Mouse (Mus musculus): ENCODE results near the gene Lrrc4. TPM values are rescaled to one million over a fixed set of nuclear protein-coding genes. Genes with fewer than 3 reads are reported as not detected.

Gene Lrrc4
- polyA plus RNA-seq, 1 experiment from 2014 or later, result 1.0 TPM

DNA sequence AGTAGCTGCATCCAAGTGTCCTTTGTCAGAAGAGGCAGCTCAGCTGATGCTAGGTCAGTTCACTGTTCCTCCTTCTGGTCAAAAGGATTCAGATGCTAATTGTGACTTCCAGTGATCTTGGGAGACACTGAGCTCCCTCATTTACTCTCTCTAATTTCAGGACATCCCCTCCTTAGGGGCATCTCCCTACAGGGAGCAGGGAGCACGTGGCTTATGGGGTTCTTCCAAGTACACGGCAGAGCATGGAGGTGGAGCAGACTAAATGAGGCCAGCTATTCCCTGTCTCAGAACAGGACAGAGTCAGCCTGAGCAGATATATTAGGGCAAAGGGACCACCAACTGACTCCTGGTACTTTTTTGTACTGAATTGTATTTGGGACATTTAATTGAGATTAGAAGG is 28.9 kb upstream of the Lrrc4 start:
- 51% methylated on average over 2 of the region's 2 CpGs for WGBS
- Histone ChIP-seq H3K9ac (ENCODE audit: low read depth, low read length) (no peak overlapping the region), H3K4me1 (ENCODE audit: control insufficient read depth, insufficient read depth, low read length) (peaks cover 32% of the 10 kb centered on the region), H3K9me3 (ENCODE audit: control insufficient read depth, low read length) (no peaks in the 10 kb centered on the region), H3K4me2 (ENCODE audit: low read depth, low read length) (no peak overlapping the region), H3K27ac (replicated peaks; ENCODE audit: low read depth, low read length) (no peak overlapping the region), H3K27me3 (replicated peaks; ENCODE audit: control insufficient read depth, insufficient read depth, low read length) (no peaks in the 10 kb centered on the region), H3K4me3 (ENCODE audit: low read depth, low read length) (no peak overlapping the region), H3K36me3 (ENCODE audit: control insufficient read depth, insufficient read depth, low read length) (no peaks in the 10 kb centered on the region)
- ATAC-seq (ENCODE audit: low read depth) (no peak), DNase-seq (ENCODE audit: low spot score) (no peak)

DNA sequence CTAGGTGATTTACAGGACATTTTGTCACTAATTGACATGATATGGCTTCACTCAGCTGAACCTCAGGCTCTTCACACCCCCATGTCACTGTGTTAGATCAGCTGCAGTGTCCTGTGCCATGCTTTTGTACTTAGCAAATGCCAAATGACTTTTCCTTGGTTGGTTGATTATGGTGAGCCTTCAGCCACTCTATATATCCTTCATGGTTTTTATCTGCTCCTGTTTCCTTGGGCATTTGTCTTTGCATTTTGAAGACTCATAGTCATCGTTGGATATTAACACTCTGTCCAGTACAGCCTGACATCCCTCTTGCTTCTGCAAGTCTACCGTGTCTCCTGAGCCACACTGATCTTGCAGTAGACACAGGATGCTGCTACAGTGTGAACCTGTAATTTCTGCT is 27.5 kb upstream of the Lrrc4 start:
- Histone ChIP-seq H3K4me3 (ENCODE audit: low read depth, low read length) (no peak overlapping the region), H3K27ac (replicated peaks; ENCODE audit: low read depth, low read length) (no peak overlapping the region), H3K9ac (ENCODE audit: low read depth, low read length) (no peak overlapping the region), H3K27me3 (replicated peaks; ENCODE audit: control insufficient read depth, insufficient read depth, low read length) (no peaks in the 10 kb centered on the region), H3K4me2 (ENCODE audit: low read depth, low read length) (no peak overlapping the region), H3K9me3 (ENCODE audit: control insufficient read depth, low read length) (no peaks in the 10 kb centered on the region), H3K4me1 (ENCODE audit: control insufficient read depth, insufficient read depth, low read length) (peaks cover 35% of the 10 kb centered on the region), H3K36me3 (ENCODE audit: control insufficient read depth, insufficient read depth, low read length) (no peaks in the 10 kb centered on the region)
- 83% methylated on average over 2 of the region's 2 CpGs for WGBS
- DNase-seq (ENCODE audit: low spot score), result no peak
- no peak for ATAC-seq (ENCODE audit: low read depth)

DNA sequence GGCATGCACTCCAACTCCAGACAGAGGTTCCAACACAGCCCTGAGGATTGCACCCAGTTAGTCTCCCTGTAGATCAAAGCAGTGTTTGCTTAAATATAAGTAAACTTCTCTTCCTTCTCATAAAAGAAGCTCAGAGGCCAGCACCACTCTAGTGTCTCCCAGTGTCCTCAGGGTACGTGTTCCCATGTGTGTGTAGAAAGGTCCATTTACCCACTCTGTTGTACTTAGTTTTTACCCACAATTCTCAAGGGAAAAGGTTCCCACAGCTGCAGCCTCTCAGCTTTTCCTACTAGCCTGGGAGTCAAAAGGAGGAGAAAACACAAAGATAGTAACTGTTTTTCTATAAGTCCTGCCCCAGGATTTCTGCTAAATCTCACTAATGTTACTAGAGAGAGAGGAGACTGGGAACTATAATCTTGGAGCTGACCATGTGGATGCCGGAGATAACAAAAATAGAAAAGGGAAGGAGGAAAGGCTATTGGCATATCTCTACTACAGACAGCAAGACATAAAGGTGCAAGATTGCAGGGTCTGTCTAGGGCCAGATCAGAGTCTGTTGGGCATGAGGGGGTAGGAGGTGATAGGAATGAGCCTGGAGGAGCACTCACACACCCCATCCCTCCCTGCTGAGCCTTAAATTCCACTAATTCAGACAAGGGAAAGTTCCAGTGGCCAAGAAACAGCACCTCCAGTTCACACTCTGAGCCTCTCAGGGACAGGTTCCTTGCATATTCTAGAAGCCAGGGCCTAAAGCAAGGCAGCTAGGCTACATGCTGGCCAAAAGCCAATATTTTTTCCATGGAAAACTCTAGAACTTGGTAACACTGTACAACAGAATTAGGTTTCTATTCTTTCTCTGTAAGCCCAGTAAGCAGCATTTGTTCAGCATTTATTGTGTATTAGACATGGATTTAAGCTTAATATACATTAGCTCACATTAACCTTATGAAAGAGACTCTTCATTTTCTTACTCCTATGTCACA is 25.9 kb upstream of the Lrrc4 start:
- H3K4me3 ChIP-seq (ENCODE audit: low read depth, low read length), result no peak overlapping the region
- no peak overlapping the region for H3K27ac ChIP-seq (replicated peaks; ENCODE audit: low read depth, low read length)
- H3K27me3 ChIP-seq (replicated peaks; ENCODE audit: control insufficient read depth, insufficient read depth, low read length), result no peaks in the 10 kb centered on the region
- no peaks in the 10 kb centered on the region for H3K9me3 ChIP-seq (ENCODE audit: control insufficient read depth, low read length)
- H3K4me2 ChIP-seq (ENCODE audit: low read depth, low read length), result no peak overlapping the region
- DNase-seq (ENCODE audit: low spot score), result no peak
- ATAC-seq (ENCODE audit: low read depth), result no peak
- no peaks in the 10 kb centered on the region for H3K36me3 ChIP-seq (ENCODE audit: control insufficient read depth, insufficient read depth, low read length)
- 66% methylated on average over 2 of the region's 2 CpGs for WGBS
- no peak overlapping the region for H3K9ac ChIP-seq (ENCODE audit: low read depth, low read length)
- H3K4me1 ChIP-seq (ENCODE audit: control insufficient read depth, insufficient read depth, low read length), result peaks cover 48% of the 10 kb centered on the region

DNA sequence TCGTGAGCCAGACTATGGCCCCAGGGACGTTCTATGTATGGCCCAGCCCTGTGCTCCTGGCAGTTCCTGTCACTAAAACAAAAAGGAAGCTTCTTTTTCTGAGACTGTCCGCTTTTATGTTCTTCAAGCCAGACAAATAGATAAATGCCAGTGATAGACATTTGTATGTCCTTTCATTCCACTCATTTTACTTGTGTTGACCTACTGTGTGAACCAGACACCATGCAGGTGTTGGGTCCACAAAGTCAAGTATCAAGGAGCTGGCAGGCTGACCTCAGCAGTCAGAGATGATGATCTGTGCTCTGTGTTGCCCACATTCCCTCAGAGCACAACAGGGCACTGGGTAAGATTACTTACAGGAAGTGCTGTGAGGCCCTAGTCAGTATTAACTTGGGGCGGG is 25.2 kb upstream of the Lrrc4 start:
- Histone ChIP-seq H3K4me1 (ENCODE audit: control insufficient read depth, insufficient read depth, low read length) (peaks cover 49% of the 10 kb centered on the region), H3K36me3 (ENCODE audit: control insufficient read depth, insufficient read depth, low read length) (no peaks in the 10 kb centered on the region), H3K27ac (replicated peaks; ENCODE audit: low read depth, low read length) (no peak overlapping the region), H3K4me2 (ENCODE audit: low read depth, low read length) (no peak overlapping the region), H3K9me3 (ENCODE audit: control insufficient read depth, low read length) (no peaks in the 10 kb centered on the region), H3K4me3 (ENCODE audit: low read depth, low read length) (no peak overlapping the region), H3K9ac (ENCODE audit: low read depth, low read length) (no peak overlapping the region), H3K27me3 (replicated peaks; ENCODE audit: control insufficient read depth, insufficient read depth, low read length) (no peaks in the 10 kb centered on the region)
- DNase-seq (ENCODE audit: low spot score) (no peak), ATAC-seq (ENCODE audit: low read depth) (no peak)
- WGBS, result 73% methylated on average over 4 of the region's 4 CpGs

DNA sequence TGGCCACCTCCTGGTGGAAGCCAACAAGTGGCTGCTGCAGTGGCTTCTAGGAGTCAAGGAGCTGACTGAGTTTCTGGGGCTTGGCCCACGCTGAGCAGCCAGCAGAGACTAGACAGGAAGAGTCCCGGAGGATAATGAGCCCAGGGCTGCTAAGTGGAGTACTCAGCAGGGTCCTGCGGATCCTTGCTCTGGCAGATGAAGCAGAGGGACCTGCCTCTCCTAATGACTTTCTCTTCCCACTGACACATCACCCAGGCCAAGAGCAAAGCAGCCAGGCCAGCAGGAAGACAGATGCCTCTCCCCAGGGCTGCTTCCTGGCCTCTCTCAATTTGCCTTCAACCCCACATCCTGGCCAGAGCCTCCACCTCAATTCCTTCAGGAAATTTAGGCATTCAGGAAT is 23.9 kb upstream of the Lrrc4 start:
- DNase-seq (ENCODE audit: low spot score) (no peak), ATAC-seq (ENCODE audit: low read depth) (no peak)
- Histone ChIP-seq H3K36me3 (ENCODE audit: control insufficient read depth, insufficient read depth, low read length) (no peaks in the 10 kb centered on the region), H3K4me1 (ENCODE audit: control insufficient read depth, insufficient read depth, low read length) (peaks cover 43% of the 10 kb centered on the region), H3K27ac (replicated peaks; ENCODE audit: low read depth, low read length) (no peak overlapping the region), H3K4me3 (ENCODE audit: low read depth, low read length) (no peak overlapping the region), H3K9me3 (ENCODE audit: control insufficient read depth, low read length) (no peaks in the 10 kb centered on the region), H3K27me3 (replicated peaks; ENCODE audit: control insufficient read depth, insufficient read depth, low read length) (no peaks in the 10 kb centered on the region), H3K4me2 (ENCODE audit: low read depth, low read length) (no peak overlapping the region), H3K9ac (ENCODE audit: low read depth, low read length) (no peak overlapping the region)
- 39% methylated on average over 3 of the region's 3 CpGs for WGBS

DNA sequence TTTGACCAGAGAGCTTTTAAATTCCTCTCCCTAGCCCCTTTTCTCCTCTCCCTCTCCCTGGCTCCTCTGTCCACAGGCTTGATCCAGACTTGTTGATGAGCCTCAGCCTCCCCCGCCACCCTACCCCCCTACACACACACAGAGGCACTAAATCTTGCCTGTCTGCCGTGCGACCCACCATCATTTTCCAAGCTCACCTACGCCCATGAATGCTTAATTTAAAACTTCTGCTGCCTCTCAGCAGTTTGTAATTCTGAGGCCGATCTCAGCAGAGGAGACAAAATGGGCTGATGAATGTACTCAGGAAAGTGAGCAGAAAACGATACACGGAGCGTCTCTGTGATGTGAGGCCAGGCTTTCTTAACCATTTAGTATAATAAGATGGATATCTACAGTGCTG is 23.1 kb upstream of the Lrrc4 start:
- Histone ChIP-seq H3K27me3 (replicated peaks; ENCODE audit: control insufficient read depth, insufficient read depth, low read length) (no peaks in the 10 kb centered on the region), H3K9ac (ENCODE audit: low read depth, low read length) (no peak overlapping the region), H3K27ac (replicated peaks; ENCODE audit: low read depth, low read length) (no peak overlapping the region), H3K36me3 (ENCODE audit: control insufficient read depth, insufficient read depth, low read length) (no peaks in the 10 kb centered on the region), H3K4me3 (ENCODE audit: low read depth, low read length) (no peak overlapping the region), H3K4me2 (ENCODE audit: low read depth, low read length) (no peak overlapping the region), H3K4me1 (ENCODE audit: control insufficient read depth, insufficient read depth, low read length) (peaks cover 43% of the 10 kb centered on the region), H3K9me3 (ENCODE audit: control insufficient read depth, low read length) (no peaks in the 10 kb centered on the region)
- DNase-seq (ENCODE audit: low spot score), result peak; percentile 48
- no peak for ATAC-seq (ENCODE audit: low read depth)
- 34% methylated on average over 8 of the region's 8 CpGs for WGBS

DNA sequence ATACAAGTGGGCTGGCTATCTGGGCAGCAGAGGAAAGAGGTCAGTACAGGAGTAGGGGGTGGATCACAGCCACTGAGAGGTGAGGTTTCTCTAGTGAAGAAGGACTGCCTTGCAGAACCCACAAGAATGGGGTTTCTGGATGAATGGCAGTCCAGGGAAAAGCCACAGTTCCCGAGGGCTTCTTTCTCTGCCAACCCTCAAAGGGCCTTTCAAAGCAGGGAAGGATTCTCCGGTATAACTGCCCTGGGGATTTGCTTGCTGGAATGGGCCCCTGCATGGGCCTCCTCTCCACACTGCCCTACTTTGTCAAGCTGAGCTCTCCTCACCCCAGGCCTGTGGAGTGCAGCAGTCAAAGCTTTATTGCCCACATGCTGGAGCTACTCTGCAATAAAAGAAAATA is 22.1 kb upstream of the Lrrc4 start:
- 18% methylated on average over 2 of the region's 2 CpGs for WGBS
- Histone ChIP-seq H3K36me3 (ENCODE audit: control insufficient read depth, insufficient read depth, low read length) (no peaks in the 10 kb centered on the region), H3K27ac (replicated peaks; ENCODE audit: low read depth, low read length) (no peak overlapping the region), H3K4me2 (ENCODE audit: low read depth, low read length) (no peak overlapping the region), H3K4me3 (ENCODE audit: low read depth, low read length) (no peak overlapping the region), H3K4me1 (ENCODE audit: control insufficient read depth, insufficient read depth, low read length) (peaks cover 50% of the 10 kb centered on the region), H3K9me3 (ENCODE audit: control insufficient read depth, low read length) (no peaks in the 10 kb centered on the region), H3K27me3 (replicated peaks; ENCODE audit: control insufficient read depth, insufficient read depth, low read length) (no peaks in the 10 kb centered on the region), H3K9ac (ENCODE audit: low read depth, low read length) (0 out of 2 replicates have a peak overlapping the region, but pooled peaks have one; percentile 9)
- no peak for DNase-seq (ENCODE audit: low spot score)
- ATAC-seq (ENCODE audit: low read depth), result 0 out of 2 replicates have a peak, but pooled peaks have one; percentile 20

DNA sequence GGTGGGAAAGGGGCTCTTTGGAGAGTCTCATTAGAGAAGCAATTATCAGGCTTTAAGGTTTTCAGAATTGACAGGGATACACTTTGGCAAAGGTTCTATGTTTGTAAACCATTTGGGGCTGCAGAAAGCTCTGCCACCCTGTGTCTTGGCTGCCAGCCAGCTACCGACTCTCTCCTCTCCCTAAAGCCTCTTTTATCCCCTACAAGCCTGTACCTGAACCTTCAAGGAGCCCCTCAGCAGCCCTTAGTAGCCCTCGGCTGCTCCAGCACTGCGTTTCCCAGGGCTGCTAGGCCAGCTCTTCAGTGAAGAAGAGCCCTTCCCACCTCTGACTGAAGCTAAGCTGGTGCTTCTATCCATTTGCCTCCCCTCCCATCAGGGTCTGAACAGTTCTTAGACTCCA is 21.6 kb upstream of the Lrrc4 start:
- 29% methylated on average over 3 of the region's 3 CpGs for WGBS
- Histone ChIP-seq H3K4me3 (ENCODE audit: low read depth, low read length) (no peak overlapping the region), H3K36me3 (ENCODE audit: control insufficient read depth, insufficient read depth, low read length) (no peaks in the 10 kb centered on the region), H3K27ac (replicated peaks; ENCODE audit: low read depth, low read length) (no peak overlapping the region), H3K27me3 (replicated peaks; ENCODE audit: control insufficient read depth, insufficient read depth, low read length) (no peaks in the 10 kb centered on the region), H3K4me1 (ENCODE audit: control insufficient read depth, insufficient read depth, low read length) (peaks cover 55% of the 10 kb centered on the region), H3K4me2 (ENCODE audit: low read depth, low read length) (no peak overlapping the region), H3K9ac (ENCODE audit: low read depth, low read length) (no peak overlapping the region), H3K9me3 (ENCODE audit: control insufficient read depth, low read length) (no peaks in the 10 kb centered on the region)
- DNase-seq (ENCODE audit: low spot score) (peak; percentile 64), ATAC-seq (ENCODE audit: low read depth) (peak; percentile 16; the same call in 1 of the 2 replicates)

DNA sequence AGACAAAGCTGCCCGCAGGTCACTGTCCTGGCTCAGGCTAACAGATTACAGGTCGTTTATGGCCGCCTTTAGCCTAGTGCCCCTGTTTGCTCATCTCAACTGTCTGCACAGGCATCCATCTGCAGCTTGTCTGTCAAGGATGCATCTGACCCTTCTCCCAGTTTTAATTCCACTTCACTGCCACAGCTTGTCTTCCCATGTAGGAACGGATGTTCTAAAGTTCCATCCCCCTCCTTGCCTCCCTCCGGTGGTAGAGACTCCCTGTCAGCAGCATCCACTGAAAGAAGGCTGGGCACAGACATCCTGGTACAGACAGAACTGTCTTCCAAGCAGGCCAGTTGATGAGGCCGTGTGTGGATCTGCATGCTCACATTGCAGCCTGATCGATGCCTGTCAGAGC is 20.8 kb upstream of the Lrrc4 start:
- Histone ChIP-seq H3K27ac (replicated peaks; ENCODE audit: low read depth, low read length) (no peak overlapping the region), H3K27me3 (replicated peaks; ENCODE audit: control insufficient read depth, insufficient read depth, low read length) (no peaks in the 10 kb centered on the region), H3K9ac (ENCODE audit: low read depth, low read length) (no peak overlapping the region), H3K9me3 (ENCODE audit: control insufficient read depth, low read length) (no peaks in the 10 kb centered on the region), H3K36me3 (ENCODE audit: control insufficient read depth, insufficient read depth, low read length) (no peaks in the 10 kb centered on the region), H3K4me2 (ENCODE audit: low read depth, low read length) (no peak overlapping the region), H3K4me1 (ENCODE audit: control insufficient read depth, insufficient read depth, low read length) (peaks cover 58% of the 10 kb centered on the region), H3K4me3 (ENCODE audit: low read depth, low read length) (no peak overlapping the region)
- WGBS, result 60% methylated on average over 7 of the region's 7 CpGs
- ATAC-seq (ENCODE audit: low read depth) (no peak), DNase-seq (ENCODE audit: low spot score) (no peak)
